Mouse (Mus musculus): Measurements from ENCODE around the gene Tdrd5.

Tdrd5 gene

GRCm38 (mm10) chr1:156221327-156221726, 82.1 kb downstream of the Tdrd5 start:
- Histone ChIP-seq H3K4me1 (replicated peaks; ENCODE audit: low read depth, low read length) (peaks cover 23% of the 10 kb centered on the region), H3K4me3 (replicated peaks; ENCODE audit: low read length) (no peak overlapping the region), H3K9me3 (ENCODE audit: low read length) (no peaks in the 10 kb centered on the region), H3K27me3 (ENCODE audit: insufficient read depth, low read length) (peaks cover 10% of the 10 kb centered on the region; the same call in 1 of the 2 replicates), H3K36me3 (ENCODE audit: insufficient read depth, low read length) (no peaks in the 10 kb centered on the region)
- TF ChIP-seq NANOG (IDR thresholded peaks at IDR 0.05; ENCODE audit: borderline replicate concordance, low read length) (no peak), POU5F1 (IDR thresholded peaks at IDR 0.05; ENCODE audit: borderline replicate concordance, low read length) (no peak)

- no peak for TF ChIP-seq POU5F1 (IDR thresholded peaks at IDR 0.05; ENCODE audit: borderline replicate concordance, low read length)
- TF ChIP-seq CTCF (conservative IDR thresholded peaks at IDR 0.05; ENCODE audit: low read length) = no peak
- TF ChIP-seq NANOG (IDR thresholded peaks at IDR 0.05; ENCODE audit: borderline replicate concordance, low read length) = no peak
- Histone ChIP-seq H3K9me3 (ENCODE audit: low read length) (no peaks in the 10 kb centered on the region), H3K4me3 (replicated peaks; ENCODE audit: low read length) (no peak overlapping the region), H3K36me3 (ENCODE audit: insufficient read depth, low read length) (no peaks in the 10 kb centered on the region), H3K4me1 (replicated peaks; ENCODE audit: low read depth, low read length) (peaks cover 29% of the 10 kb centered on the region), H3K27me3 (ENCODE audit: insufficient read depth, low read length) (peaks cover 12% of the 10 kb centered on the region; the same call in 1 of the 2 replicates)
These were observed 84.9 kb downstream of the Tdrd5 start for GRCm38 (mm10) chr1:156218573-156218972.

- Histone ChIP-seq H3K4me1 (replicated peaks; ENCODE audit: low read depth, low read length) (peaks cover 29% of the 10 kb centered on the region), H3K4me3 (replicated peaks; ENCODE audit: low read length) (no peak overlapping the region), H3K9me3 (ENCODE audit: low read length) (no peaks in the 10 kb centered on the region), H3K36me3 (ENCODE audit: insufficient read depth, low read length) (no peaks in the 10 kb centered on the region), H3K27me3 (ENCODE audit: insufficient read depth, low read length) (peaks cover 13% of the 10 kb centered on the region; the same call in 1 of the 2 replicates)
- TF ChIP-seq POU5F1 (IDR thresholded peaks at IDR 0.05; ENCODE audit: borderline replicate concordance, low read length) (no peak), CTCF (conservative IDR thresholded peaks at IDR 0.05; ENCODE audit: low read length) (no peak), NANOG (IDR thresholded peaks at IDR 0.05; ENCODE audit: borderline replicate concordance, low read length) (no peak)
These were observed 85.5 kb downstream of the Tdrd5 start for GRCm38 (mm10) chr1:156217941-156218340.

- no peak for TF ChIP-seq POU5F1 (IDR thresholded peaks at IDR 0.05; ENCODE audit: borderline replicate concordance, low read length)
- no peak for TF ChIP-seq CTCF (conservative IDR thresholded peaks at IDR 0.05; ENCODE audit: low read length)
- no peak for TF ChIP-seq NANOG (IDR thresholded peaks at IDR 0.05; ENCODE audit: borderline replicate concordance, low read length)
- Histone ChIP-seq H3K9me3 (ENCODE audit: low read length) (no peaks in the 10 kb centered on the region), H3K4me1 (replicated peaks; ENCODE audit: low read depth, low read length) (peaks cover 24% of the 10 kb centered on the region), H3K27me3 (ENCODE audit: insufficient read depth, low read length) (peaks cover 13% of the 10 kb centered on the region; the same call in 1 of the 2 replicates), H3K36me3 (ENCODE audit: insufficient read depth, low read length) (no peaks in the 10 kb centered on the region), H3K4me3 (replicated peaks; ENCODE audit: low read length) (no peak overlapping the region)
These were observed 86.1 kb downstream of the Tdrd5 start for GRCm38 (mm10) chr1:156217393-156217792.

GRCm38 (mm10) chr1:156216249-156216648, 87.2 kb downstream of the Tdrd5 start:
- H3K9me3 ChIP-seq (ENCODE audit: low read length) = no peaks in the 10 kb centered on the region
- no peaks in the 10 kb centered on the region for H3K36me3 ChIP-seq (ENCODE audit: insufficient read depth, low read length)
- H3K27me3 ChIP-seq (ENCODE audit: insufficient read depth, low read length) = peaks cover 5% of the 10 kb centered on the region; the same call in 1 of the 2 replicates
- peaks cover 23% of the 10 kb centered on the region for H3K4me1 ChIP-seq (replicated peaks; ENCODE audit: low read depth, low read length)
- TF ChIP-seq POU5F1 (IDR thresholded peaks at IDR 0.05; ENCODE audit: borderline replicate concordance, low read length) (no peak), NANOG (IDR thresholded peaks at IDR 0.05; ENCODE audit: borderline replicate concordance, low read length) (no peak), CTCF (conservative IDR thresholded peaks at IDR 0.05; ENCODE audit: low read length) (no peak)
- H3K4me3 ChIP-seq (replicated peaks; ENCODE audit: low read length) = no peak overlapping the region

GRCm38 (mm10) chr1:156214651-156215050, 88.8 kb downstream of the Tdrd5 start:
- H3K36me3 ChIP-seq (ENCODE audit: insufficient read depth, low read length) = no peaks in the 10 kb centered on the region
- H3K4me1 ChIP-seq (replicated peaks; ENCODE audit: low read depth, low read length) = peaks cover 23% of the 10 kb centered on the region
- TF ChIP-seq CTCF (conservative IDR thresholded peaks at IDR 0.05; ENCODE audit: low read length) (no peak), NANOG (IDR thresholded peaks at IDR 0.05; ENCODE audit: borderline replicate concordance, low read length) (no peak), POU5F1 (IDR thresholded peaks at IDR 0.05; ENCODE audit: borderline replicate concordance, low read length) (no peak)
- H3K9me3 ChIP-seq (ENCODE audit: low read length) = no peaks in the 10 kb centered on the region
- peaks cover 4% of the 10 kb centered on the region; the same call in 1 of the 2 replicates for H3K27me3 ChIP-seq (ENCODE audit: insufficient read depth, low read length)
- no peak overlapping the region for H3K4me3 ChIP-seq (replicated peaks; ENCODE audit: low read length)

GRCm38 (mm10) chr1:156212923-156213322, 90.5 kb downstream of the Tdrd5 start:
- peaks cover 21% of the 10 kb centered on the region for H3K4me1 ChIP-seq (replicated peaks; ENCODE audit: low read depth, low read length)
- peaks cover 4% of the 10 kb centered on the region; the same call in 1 of the 2 replicates for H3K27me3 ChIP-seq (ENCODE audit: insufficient read depth, low read length)
- H3K4me3 ChIP-seq (replicated peaks; ENCODE audit: low read length) = no peak overlapping the region
- TF ChIP-seq CTCF (conservative IDR thresholded peaks at IDR 0.05; ENCODE audit: low read length) = no peak
- TF ChIP-seq NANOG (IDR thresholded peaks at IDR 0.05; ENCODE audit: borderline replicate concordance, low read length) = no peak
- no peak for TF ChIP-seq POU5F1 (IDR thresholded peaks at IDR 0.05; ENCODE audit: borderline replicate concordance, low read length)
- H3K36me3 ChIP-seq (ENCODE audit: insufficient read depth, low read length) = no peaks in the 10 kb centered on the region
- no peaks in the 10 kb centered on the region for H3K9me3 ChIP-seq (ENCODE audit: low read length)

GRCm38 (mm10) chr1:156211809-156212317, 91.6 kb downstream of the Tdrd5 start:
- Histone ChIP-seq H3K36me3 (ENCODE audit: insufficient read depth, low read length) (no peaks in the 10 kb centered on the region), H3K4me3 (replicated peaks; ENCODE audit: low read length) (no peak overlapping the region), H3K9me3 (ENCODE audit: low read length) (no peaks in the 10 kb centered on the region), H3K27me3 (ENCODE audit: insufficient read depth, low read length) (peaks cover 12% of the 10 kb centered on the region), H3K4me1 (replicated peaks; ENCODE audit: low read depth, low read length) (peaks cover 12% of the 10 kb centered on the region)
- TF ChIP-seq NANOG (IDR thresholded peaks at IDR 0.05; ENCODE audit: borderline replicate concordance, low read length) (no peak), CTCF (conservative IDR thresholded peaks at IDR 0.05; ENCODE audit: low read length) (no peak), POU5F1 (IDR thresholded peaks at IDR 0.05; ENCODE audit: borderline replicate concordance, low read length) (no peak)

All from E14TG2a.4 (cell line).